Mouse (Mus musculus) left cerebral cortex, adult 2 months (tissue): ENCODE measurements around the gene Ppp2r5a. TPM values are rescaled to one million over a fixed set of nuclear protein-coding genes. Genes with fewer than 3 reads are reported as not detected.
"Not testable (repeated sequence)": the region's sequence is repeated elsewhere in the genome, so short reads cannot be mapped to it uniquely, and the experiment has no call there.

Experiments
- DNase-seq, 2 experiments: peaks; one replicate each; pipeline ENCODE4 v3.0.0; 2021 to 2022; ENCODE audit warnings: low spot score in 2 of 2, mixed read lengths in 1 of 2; ENCODE audit errors: extremely low spot score in 1 of 2
- H3K27ac ChIP-seq: fragments of 200-600 bp; 2 replicates; pipeline ENCODE4 v1.8.1; 2022
- H3K4me3 ChIP-seq: fragments of 200-600 bp; 2 replicates; pipeline ENCODE4 v1.8.1; 2022
- CTCF ChIP-seq: fragments of 200-600 bp; IDR thresholded peaks from 2 replicates; pipeline ENCODE4 v1.8.1; 2022; ENCODE audit warnings: antibody characterized with exemption, mild to moderate bottlenecking, moderate library complexity
- intact Hi-C: fragments of 180-260 bp; cut with DNase I; formaldehyde crosslinking; loops from one replicate; pipeline ENCODE4 v1.15.1; 2025
- total RNA-seq, 2 experiments: library from RNA; stranded (reverse); gene quantifications; 2 replicates each; pipeline ENCODE4 v1.2.3; 2021

Ppp2r5a gene
- total RNA-seq, 2 experiments from 2014 or later = 91.8 to 94.5 TPM

DNA sequence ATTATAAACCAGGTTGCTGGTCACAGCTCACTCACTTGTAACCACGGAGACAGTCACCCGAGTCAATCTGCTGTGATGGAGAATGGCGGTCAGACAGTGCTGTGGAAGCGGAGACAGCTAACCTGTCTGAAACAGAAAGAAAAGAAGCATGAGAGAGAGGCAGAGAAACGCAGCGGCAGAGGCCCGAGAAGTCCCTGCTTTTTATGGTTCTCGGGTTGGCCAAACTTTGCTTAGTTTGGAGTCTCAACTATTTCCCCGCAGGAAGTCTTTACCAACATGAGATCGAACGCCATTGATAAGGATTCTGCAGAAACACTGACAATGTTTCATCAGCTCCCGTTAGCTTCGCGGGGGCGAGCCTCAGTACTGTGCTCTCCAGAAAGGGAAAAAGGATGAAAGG lies 29.0 kb upstream of the Ppp2r5a start:
- intact Hi-C loops = no loop called here
- DNase-seq = no peak
- Histone ChIP-seq H3K4me3 (no peak overlapping the region), H3K27ac (no peak overlapping the region)
- TF ChIP-seq CTCF = no peak

DNA sequence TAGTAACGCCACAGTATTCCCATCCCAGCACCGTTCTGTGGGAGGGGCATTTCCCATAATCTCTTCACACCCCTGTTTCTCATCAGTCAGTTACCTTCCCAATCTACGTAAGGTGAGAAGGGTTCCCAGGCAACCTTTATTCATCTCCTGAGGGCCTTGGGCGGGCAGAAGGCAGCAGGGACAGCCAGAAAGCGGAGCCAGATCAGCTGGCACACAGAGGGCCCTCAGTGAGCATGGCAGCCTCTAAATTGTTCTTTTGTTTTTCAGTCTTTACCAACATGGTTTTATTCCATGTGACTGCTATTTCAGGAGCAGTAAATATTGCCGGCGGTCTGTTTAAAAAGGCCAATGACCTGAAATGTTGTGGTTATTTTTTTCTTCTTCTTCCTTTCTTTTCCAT lies 27.0 kb upstream of the Ppp2r5a start:
- TF ChIP-seq CTCF = no peak
- Histone ChIP-seq H3K4me3 (no peak overlapping the region), H3K27ac (no peak overlapping the region)
- no peak for DNase-seq
- intact Hi-C loops = no loop called here

DNA sequence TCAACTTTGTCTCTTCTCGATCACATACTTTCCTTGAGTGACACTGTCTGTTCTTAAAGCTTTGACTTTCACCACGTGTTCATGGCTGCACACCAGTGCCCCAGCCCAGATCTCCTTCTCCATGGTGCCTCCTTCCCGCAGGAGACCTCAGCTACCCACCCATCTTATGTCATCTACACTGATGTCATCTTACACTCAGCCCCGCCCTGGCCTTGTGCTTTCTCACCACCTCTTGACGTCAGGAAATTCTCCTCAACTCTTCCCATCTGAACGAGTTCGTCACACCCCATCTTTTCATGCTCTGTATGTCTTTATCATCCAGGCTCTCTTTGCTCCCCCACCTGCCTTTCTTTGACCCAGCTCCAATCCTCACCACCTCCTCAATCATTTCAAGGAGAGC lies 22.8 kb upstream of the Ppp2r5a start:
- H3K4me3 ChIP-seq = no peak overlapping the region
- DNase-seq = no peak
- H3K27ac ChIP-seq = no peak overlapping the region
- TF ChIP-seq CTCF = no peak
- intact Hi-C loops = no loop called here

DNA sequence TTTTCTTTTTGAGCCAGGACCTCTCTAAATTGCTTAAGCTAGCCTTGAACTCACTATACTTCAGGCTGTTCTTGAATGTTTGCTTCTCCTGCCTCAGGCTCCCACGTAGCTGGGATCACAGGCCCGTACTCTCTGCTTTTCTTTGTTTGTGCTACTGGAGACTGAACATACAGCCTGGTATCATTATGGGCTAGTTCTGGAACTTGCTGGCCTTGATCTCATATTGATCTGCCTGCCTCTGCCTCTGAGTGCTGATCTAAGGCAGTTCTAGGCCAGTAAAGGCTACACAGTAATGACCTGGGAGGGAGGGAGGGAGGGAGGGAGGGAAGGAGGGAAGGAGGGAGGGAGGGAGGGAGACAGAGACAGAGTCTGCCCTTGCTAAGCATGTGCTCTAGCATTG lies 20.1 kb upstream of the Ppp2r5a start:
- TF ChIP-seq CTCF = no peak

DNA sequence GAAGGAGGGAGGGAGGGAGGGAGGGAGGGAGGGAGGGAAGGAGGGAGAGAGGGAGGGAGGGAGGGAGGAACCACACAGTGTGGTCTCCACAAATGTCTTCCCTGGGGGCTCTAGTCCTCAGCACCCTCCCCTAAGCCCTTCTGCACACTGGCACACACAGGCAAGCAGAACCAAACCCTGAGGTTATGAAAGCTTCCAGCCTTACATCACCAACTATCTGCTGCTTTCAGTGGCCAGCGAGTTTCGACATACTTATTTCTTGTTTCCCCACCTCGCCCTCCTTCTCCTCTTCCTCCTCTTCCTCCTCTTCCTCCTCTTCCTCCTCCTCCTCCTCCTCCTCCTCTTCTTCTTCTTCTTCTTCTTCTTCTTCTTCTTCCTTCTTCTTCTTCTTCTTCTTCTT lies 19.6 kb upstream of the Ppp2r5a start:
- H3K4me3 ChIP-seq, H3K27ac ChIP-seq, DNase-seq, intact Hi-C loops: not testable (repeated sequence)

More for the DNA sequence above, 20.1 kb upstream of the Ppp2r5a start:
- no peak for DNase-seq
- intact Hi-C loops = no loop called here
- Histone ChIP-seq H3K4me3 (no peak overlapping the region), H3K27ac (no peak overlapping the region)

DNA sequence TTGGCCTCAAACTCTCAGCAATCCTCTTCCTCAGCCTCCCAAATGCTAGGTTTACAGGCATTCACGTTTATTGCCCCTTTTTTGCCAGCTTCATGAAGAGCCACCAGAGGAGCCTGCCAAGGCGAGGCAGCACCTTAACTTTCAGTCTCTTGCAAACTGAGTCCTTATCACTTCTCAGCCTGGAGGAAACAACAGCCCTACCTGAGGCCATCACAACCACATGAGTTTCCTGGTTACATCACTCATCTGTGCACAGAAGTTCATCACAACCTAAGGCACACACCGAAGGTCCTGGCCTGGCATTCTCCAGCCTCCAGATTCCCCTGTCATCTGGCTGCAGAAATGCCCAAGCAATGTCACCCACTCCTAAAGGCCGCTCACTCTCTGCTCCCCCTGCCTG lies 19.1 kb upstream of the Ppp2r5a start:
- no peak overlapping the region for H3K4me3 ChIP-seq
- intact Hi-C loops = no loop called here
- no peak for DNase-seq
- TF ChIP-seq CTCF = no peak
- no peak overlapping the region for H3K27ac ChIP-seq

DNA sequence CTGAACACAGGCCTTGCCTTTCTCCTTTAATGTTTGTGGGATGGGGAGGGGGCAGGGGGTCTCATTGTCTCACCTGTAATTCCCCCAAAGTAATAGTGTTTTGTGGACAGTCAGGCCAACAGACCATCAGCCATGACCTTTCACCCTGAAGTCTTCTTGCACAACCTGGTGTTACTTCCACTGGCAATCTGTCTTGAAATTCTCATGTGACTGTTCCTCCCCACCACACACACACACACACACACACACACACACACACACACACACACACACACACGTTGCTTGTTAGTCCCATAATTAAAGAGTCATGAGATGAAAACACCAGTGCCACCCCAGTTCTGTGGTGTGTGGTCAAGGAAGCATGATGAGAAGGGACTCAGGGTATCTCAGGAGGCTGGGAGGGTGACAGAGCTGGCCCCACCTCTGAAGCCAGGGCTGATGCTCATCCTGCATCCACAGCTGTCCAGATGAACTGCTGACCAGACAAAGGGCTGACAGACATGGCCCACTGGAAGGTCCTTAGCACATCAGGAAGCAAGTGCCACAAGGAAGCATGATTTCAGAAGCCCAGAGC lies 18.4 kb upstream of the Ppp2r5a start:
- Histone ChIP-seq H3K4me3 (no peak overlapping the region), H3K27ac (no peak overlapping the region)
- no peak for TF ChIP-seq CTCF
- DNase-seq = no peak
- intact Hi-C loops = no loop called here

DNA sequence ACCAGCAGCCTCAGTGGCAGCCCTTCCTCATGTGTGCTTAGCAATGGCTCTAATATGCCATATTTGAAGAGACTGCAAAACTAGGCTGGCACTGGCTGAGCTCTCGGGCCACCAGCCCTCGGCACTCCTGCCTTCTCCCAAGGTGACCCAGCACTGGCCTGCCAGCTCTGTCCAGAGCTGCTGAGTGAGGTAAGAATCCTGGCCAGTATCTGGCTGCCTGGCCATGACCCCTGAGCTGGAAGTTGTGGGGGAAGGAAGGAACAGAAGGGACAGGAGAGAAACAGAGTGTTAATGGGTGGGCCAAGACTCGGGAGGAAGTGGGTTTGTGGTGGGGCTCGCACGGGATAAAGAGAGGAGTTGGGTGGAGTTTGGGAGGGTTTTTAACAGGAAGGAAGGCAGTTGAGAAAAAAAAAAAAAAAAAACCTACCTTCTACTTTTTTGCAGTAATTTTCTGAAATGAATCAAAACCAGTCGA lies 17.9 kb upstream of the Ppp2r5a start:
- Histone ChIP-seq H3K4me3 (no peak overlapping the region), H3K27ac (peak overlapping the region; percentile 34; the same call in 1 of the 2 replicates)
- intact Hi-C loops = no loop called here
- DNase-seq = no peak
- TF ChIP-seq CTCF = no peak

DNA sequence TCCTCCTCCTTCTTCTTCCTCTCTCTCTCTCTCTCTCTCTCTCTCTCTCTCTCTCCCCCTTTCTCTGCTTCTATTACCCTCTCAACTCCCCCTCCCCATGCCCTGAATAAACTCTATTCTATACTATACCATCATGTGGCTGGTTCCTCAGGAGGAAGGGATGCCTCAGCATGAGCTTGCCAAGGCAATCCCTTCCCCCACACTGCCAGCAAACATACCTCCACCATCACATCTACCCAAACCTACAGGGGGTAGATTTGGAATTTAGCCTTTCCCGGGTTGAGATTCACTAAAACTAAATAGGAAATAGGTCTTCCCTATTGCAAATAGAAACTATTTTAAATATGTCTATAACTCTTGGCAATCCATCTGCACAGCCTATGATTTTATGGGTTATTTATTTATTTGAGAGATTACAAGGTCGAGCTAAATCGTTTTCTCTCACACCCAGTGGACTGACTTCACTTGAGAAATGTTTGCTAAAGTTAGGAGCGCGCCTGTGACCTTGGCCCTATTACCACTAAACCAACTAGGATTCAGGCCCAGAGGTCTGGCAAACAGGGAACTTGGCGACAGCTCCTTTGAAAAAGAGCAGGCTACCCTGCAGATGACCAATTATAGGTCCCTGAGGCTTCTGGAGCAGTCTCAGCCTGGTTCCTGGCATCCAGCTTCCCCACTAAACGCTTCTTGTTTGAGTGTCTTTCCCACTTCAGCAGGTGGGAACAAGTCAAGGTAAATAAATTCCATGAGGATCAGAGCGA lies 17.1 kb upstream of the Ppp2r5a start:
- intact Hi-C loops = no loop called here
- H3K4me3 ChIP-seq = no peak overlapping the region
- peak overlapping the region; percentile 34; the same call in 1 of the 2 replicates for H3K27ac ChIP-seq
- TF ChIP-seq CTCF = no peak
- DNase-seq = no peak

DNA sequence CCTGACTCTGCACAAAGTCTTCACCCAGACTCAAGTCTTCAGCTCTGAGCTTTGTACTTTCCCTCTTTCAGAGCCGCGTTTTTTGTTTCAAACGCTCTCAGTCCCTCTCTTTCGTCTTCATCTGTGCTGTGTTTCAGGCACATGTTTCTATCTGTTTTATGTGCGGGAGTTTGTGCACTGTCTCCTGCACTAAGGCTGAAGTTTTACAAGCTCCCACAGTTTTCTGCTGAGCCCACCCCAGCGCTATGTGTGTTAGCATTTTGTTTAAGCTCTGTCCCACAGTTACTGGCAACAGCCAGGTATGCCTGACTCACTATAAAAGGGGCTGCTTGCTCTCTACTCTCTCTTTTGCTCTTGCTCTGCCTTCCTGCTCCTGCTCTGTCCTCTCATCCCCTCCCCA lies 16.3 kb upstream of the Ppp2r5a start:
- no peak for DNase-seq
- Histone ChIP-seq H3K27ac (no peak overlapping the region), H3K4me3 (no peak overlapping the region)
- intact Hi-C loops = no loop called here
- TF ChIP-seq CTCF = no peak

DNA sequence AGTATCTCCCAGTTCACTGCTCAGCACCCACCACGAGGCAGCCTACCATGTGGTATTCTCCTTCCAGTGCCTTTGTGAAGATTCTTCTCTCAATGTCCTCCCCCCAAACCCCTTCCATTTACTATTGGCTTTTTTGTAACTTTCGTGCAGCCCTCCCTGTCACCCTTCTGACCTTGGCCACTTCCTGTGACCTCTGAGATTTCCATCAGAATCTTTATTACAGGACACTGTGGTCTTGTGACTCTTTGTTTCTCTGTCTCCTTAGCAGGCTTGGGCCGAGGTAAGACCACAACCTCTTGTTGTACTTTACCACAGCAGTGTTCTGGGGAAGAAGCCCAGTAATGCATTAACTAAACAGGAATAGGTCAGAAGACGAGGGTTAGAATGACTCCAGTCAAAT lies 15.9 kb upstream of the Ppp2r5a start:
- Histone ChIP-seq H3K27ac (no peak overlapping the region), H3K4me3 (no peak overlapping the region)
- TF ChIP-seq CTCF = no peak
- intact Hi-C loops = no loop called here
- no peak for DNase-seq

DNA sequence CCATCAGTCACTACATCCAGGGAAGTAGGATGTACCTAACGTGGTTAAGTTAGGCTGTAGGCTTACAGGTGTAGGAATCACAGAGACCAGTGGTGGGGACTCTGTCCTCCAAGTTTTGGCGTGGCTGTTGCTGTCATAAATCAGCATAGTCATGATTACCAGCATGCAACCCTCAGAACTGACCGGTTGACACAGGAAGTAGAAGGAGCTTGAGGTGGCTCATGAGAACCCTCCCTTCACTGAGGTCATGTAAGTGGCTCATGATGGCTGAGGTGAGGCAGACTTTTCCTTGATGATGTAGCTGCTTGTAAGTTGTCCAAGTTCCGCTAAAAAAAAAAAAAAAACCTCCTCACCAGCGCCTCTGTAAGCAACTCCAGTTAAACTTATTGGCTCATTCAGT lies 14.0 kb upstream of the Ppp2r5a start:
- intact Hi-C loops = no loop called here

DNA sequence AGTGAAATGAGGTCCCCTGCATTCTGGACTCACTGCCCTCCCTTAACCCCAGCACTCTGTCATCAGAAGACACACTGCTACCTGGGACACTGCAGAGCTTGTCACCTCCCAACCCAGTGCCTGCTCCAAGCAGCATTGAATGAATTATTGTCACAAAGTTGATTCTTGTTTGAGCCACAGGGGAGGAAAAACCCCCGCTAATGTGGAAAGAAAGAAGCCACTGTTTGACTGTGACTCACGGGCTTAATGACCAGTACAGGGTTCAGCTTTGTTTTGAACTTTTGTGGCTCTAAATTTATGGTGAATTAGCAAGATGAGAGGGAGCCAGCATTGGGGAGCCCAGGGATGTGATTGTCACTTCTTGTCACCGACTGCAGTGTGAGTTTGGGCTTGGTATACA lies 13.5 kb upstream of the Ppp2r5a start:
- H3K27ac ChIP-seq = peak overlapping the region; percentile 26; the same call in 1 of the 2 replicates
- DNase-seq = no peak
- H3K4me3 ChIP-seq = no peak overlapping the region
- no peak for TF ChIP-seq CTCF
- intact Hi-C loops = no loop called here

More for the DNA sequence above, 14.0 kb upstream of the Ppp2r5a start:
- no peak overlapping the region for H3K4me3 ChIP-seq
- no peak for DNase-seq
- no peak for TF ChIP-seq CTCF
- peak overlapping the region; percentile 26; the same call in 1 of the 2 replicates for H3K27ac ChIP-seq
